Mouse (Mus musculus) cerebellum, adult 2 months (tissue): Measurements from ENCODE around the gene Acot4. TPM values are rescaled to one million over a fixed set of nuclear protein-coding genes. Genes with fewer than 3 reads are reported as not detected.
"Not testable (repeated sequence)": the region's sequence is repeated elsewhere in the genome, so short reads cannot be mapped to it uniquely, and the experiment has no call there.

Experiments used
- DNase-seq, 2 experiments: peaks; one replicate each; pipeline ENCODE4 v3.0.0; 2021
- H3K27ac ChIP-seq: fragments of 200-500 bp; 2 replicates; pipeline ENCODE4 v1.5.1; 2012; ENCODE audit warnings: low read length, control low read depth, inconsistent platforms; ENCODE audit not compliant: insufficient read depth
- H3K27me3 ChIP-seq: fragments of 200-500 bp; 2 replicates; pipeline ENCODE4 v1.6.1; 2012; ENCODE audit warnings: inconsistent platforms, mild to moderate bottlenecking, low read length, moderate library complexity; ENCODE audit not compliant: control insufficient read depth, insufficient read depth
- H3K4me1 ChIP-seq: fragments of 200-500 bp; 2 replicates; pipeline ENCODE4 v1.6.1; 2011; ENCODE audit warnings: low read length; ENCODE audit not compliant: control insufficient read depth, insufficient read depth
- H3K4me3 ChIP-seq: fragments of 200-500 bp; replicated peaks from 2 replicates; pipeline ENCODE3; 2011; ENCODE audit warnings: mild to moderate bottlenecking, low read depth, low read length, control low read depth; ENCODE audit not compliant: insufficient read depth
- CTCF ChIP-seq: fragments of 200-500 bp; IDR thresholded peaks from 2 replicates; pipeline ENCODE4 v1.5.1; 2011; ENCODE audit warnings: low read depth, mild to moderate bottlenecking, control low read depth, low read length, moderate library complexity, borderline replicate concordance; ENCODE audit not compliant: insufficient read depth
- POLR2A ChIP-seq: fragments of 200-500 bp; IDR thresholded peaks from 2 replicates; pipeline ENCODE4 v1.6.1; 2011; ENCODE audit warnings: low read length, control low read depth, borderline replicate concordance; ENCODE audit not compliant: insufficient read depth
- WGBS: fragments of 180-500 bp; shearing (Covaris S2); methylation state at CpG from one replicate; pipeline ENCODE4 v1.1.7; 2018; 5-methylcytosine and 5-hydroxymethylcytosine counted together
- polyA plus RNA-seq: library from polyadenylated mRNA; depleted of rRNA; stranded (reverse); fragments of >200 nt; gene quantifications from 2 replicates; pipeline ENCODE4 v1.2.3, GENCODE M21; 2012; rRNA removed

Gene Acot4
- polyA plus RNA-seq, 1 experiment = 0.43 TPM

DNA sequence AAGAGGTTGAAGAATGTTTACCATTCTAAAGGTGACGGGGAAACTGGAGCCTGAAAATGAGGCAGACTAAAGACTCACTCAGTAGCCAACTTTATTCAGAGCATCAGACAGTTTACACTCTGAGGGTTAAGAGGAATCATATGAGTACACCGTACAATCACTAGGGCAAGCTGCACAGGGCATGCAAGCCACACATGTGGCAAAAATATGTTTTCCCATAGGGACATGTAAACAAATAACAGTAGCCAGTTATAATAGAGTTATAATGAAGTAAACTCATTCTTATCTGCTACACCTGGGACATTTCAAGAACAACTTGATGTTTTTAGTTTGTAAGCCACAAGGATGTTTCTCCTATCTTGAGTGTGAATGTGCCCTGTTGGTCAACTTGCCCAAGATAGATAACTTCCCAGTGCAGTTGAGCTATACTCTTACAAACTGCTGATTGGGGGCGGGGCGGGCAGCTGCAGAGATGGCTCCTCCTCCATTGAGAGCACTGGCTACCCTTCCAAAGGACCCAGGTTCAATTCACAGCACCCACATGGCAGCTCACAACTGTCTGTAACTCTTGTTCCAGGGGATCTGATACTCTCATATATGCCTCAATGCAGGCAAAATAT lies 39.3 kb downstream of the Acot4 start:
- no peak overlapping the region for H3K4me3 ChIP-seq
- no peak for DNase-seq
- H3K4me1 ChIP-seq = no peaks in the 10 kb centered on the region
- 87% methylated on average over 4 of the region's 4 CpGs for WGBS
- no peak overlapping the region for H3K27ac ChIP-seq
- no peaks in the 10 kb centered on the region for H3K27me3 ChIP-seq
- no peak for TF ChIP-seq POLR2A
- TF ChIP-seq CTCF = no peak

- H3K27ac ChIP-seq = no peak overlapping the region
- H3K27me3 ChIP-seq = no peaks in the 10 kb centered on the region
- 84% methylated on average over 2 of the region's 2 CpGs for WGBS
- no peak for DNase-seq
- no peaks in the 10 kb centered on the region for H3K4me1 ChIP-seq
- H3K4me3 ChIP-seq = no peak overlapping the region
- TF ChIP-seq CTCF (no peak), POLR2A (no peak)
These were observed 45.7 kb downstream of the Acot4 start for GRCm38 (mm10) chr12:84083842-84084241.

- TF ChIP-seq POLR2A = no peak
- TF ChIP-seq CTCF = no peak
- 95% methylated on average over 4 of the region's 4 CpGs for WGBS
- Histone ChIP-seq H3K27me3 (no peaks in the 10 kb centered on the region), H3K4me1 (no peaks in the 10 kb centered on the region), H3K27ac (no peak overlapping the region), H3K4me3 (no peak overlapping the region)
- DNase-seq = no peak
These were observed 46.4 kb downstream of the Acot4 start for GRCm38 (mm10) chr12:84084581-84084980.

GRCm38 (mm10) chr12:84094666-84095065 lies 56.5 kb downstream of the Acot4 start:
- not testable (repeated sequence) for H3K4me3 ChIP-seq, H3K27ac ChIP-seq, H3K27me3 ChIP-seq, H3K4me1 ChIP-seq, DNase-seq
- WGBS = 91% methylated on average over 5 of the region's 5 CpGs

Other genes with a start within 250 kb of the Acot4 start
- gene Numb, start 116.4 kb upstream of the Acot4 start, polyA plus RNA-seq = 54.5 and 60.1 TPM in 2 replicates
- gene Riox1, start 87.8 kb upstream of the Acot4 start, polyA plus RNA-seq = 8.9 and 9.6 TPM in 2 replicates
- 0.03 and 0.05 TPM in 2 replicates for gene Heatr4, start 53.5 kb upstream of the Acot4 start, polyA plus RNA-seq
- gene Acot2, start 50.5 kb upstream of the Acot4 start, polyA plus RNA-seq = 6.4 and 6.8 TPM in 2 replicates
- gene Acot1, start 28.9 kb upstream of the Acot4 start, polyA plus RNA-seq = 18.2 and 19.3 TPM in 2 replicates
- gene Gm49366, start 556 bp downstream of the Acot4 start, polyA plus RNA-seq = not detected in 2 replicates
- gene Acot3, start 13.8 kb downstream of the Acot4 start, polyA plus RNA-seq = 0.61 and 0.62 TPM in 2 replicates
- gene Acot5, start 30.9 kb downstream of the Acot4 start, polyA plus RNA-seq = 1.1 and 1.3 TPM in 2 replicates
- 5.5 and 6.6 TPM in 2 replicates for gene Acot6, start 62.3 kb downstream of the Acot4 start, polyA plus RNA-seq
- 22.6 and 23.8 TPM in 2 replicates for gene Dnal1, start 76.0 kb downstream of the Acot4 start, polyA plus RNA-seq
- gene Pnma1, start 110.1 kb downstream of the Acot4 start, polyA plus RNA-seq = 0.68 and 0.84 TPM in 2 replicates
- gene Elmsan1, start 180.5 kb downstream of the Acot4 start, polyA plus RNA-seq = 8.4 and 9.7 TPM in 2 replicates
- gene Ptgr2, start 246.9 kb downstream of the Acot4 start, polyA plus RNA-seq = 28.8 and 30.2 TPM in 2 replicates